ENCODE assay signal across 11 mouse cellular contexts in genomic region chrX:60592598-60592997, GRCm38 (mm10). TPM values are rescaled to one million over a fixed set of nuclear protein-coding genes. Genes with fewer than 3 reads are reported as not detected.
DNase-seq lines count a peak whose midpoint lies in the region; ATAC-seq and TF ChIP-seq lines count a peak whose summit lies in the region.
"Had no signal": no experiment of that assay in that cellular context is flagged by ENCODE, and none has a peak within 500 bp of the region (broad histone marks: within the 10 kb centered on the region; RNA-seq: fewer than 3 reads in every experiment).

Gene Atp11c, minus strand, starts transcription at chrX:60592698.

- no peak for DNase-seq in hindbrain, embryonic 11.5 days (ENCODE audit: low spot score)
- DNase-seq in G1E (ENCODE audit: low spot score), result no peak
- DNase-seq in right cerebral cortex, postnatal 14 days, result no peak
- no peak for DNase-seq in kidney, adult 9 months
- no peak for DNase-seq in yolk sac, embryonic 10.5 days (ENCODE audit: low spot score)
- DNase-seq: B cell, adult 2 months; cerebellum, postnatal 10 days had no signal

- no peaks in the 10 kb centered on the region for H3K9me3 ChIP-seq in hindbrain, embryonic 11.5 days (ENCODE audit: control insufficient read depth, low read length)
- no peaks in the 10 kb centered on the region for H3K9me3 ChIP-seq in hindbrain, embryonic 16.5 days (ENCODE audit: control insufficient read depth, low read length)
- H3K9me3 ChIP-seq in G1E (replicated peaks), result no peaks in the 10 kb centered on the region
- no peaks in the 10 kb centered on the region for H3K9me3 ChIP-seq in limb, embryonic 12.5 days

- 88% methylated on average over 2 of the region's 2 CpGs for WGBS in hindbrain, embryonic 11.5 days
- 83% methylated on average over 2 of the region's 2 CpGs for WGBS in hindbrain, embryonic 16.5 days
- 75% methylated on average over 2 of the region's 2 CpGs for WGBS in limb, embryonic 12.5 days

- no peak for TF ChIP-seq POLR2A in embryonic fibroblast, embryonic 13.5 days (IDR thresholded peaks at IDR 0.05; ENCODE audit: low read depth, low read length)

- H3K4me2 ChIP-seq in hindbrain, embryonic 11.5 days (replicated peaks; ENCODE audit: low read depth, low read length), result no peak within 1 kb of the TSS
- H3K4me2 ChIP-seq in hindbrain, embryonic 16.5 days (ENCODE audit: low read length), result no peak within 1 kb of the TSS
- no peak within 1 kb of the TSS for H3K4me2 ChIP-seq in limb, embryonic 12.5 days

- no peak within 1 kb of the TSS for H3K4me3 ChIP-seq in hindbrain, embryonic 11.5 days (ENCODE audit: low read depth, low read length)
- no peak within 1 kb of the TSS for H3K4me3 ChIP-seq in hindbrain, embryonic 16.5 days (ENCODE audit: low read length)
- no peak within 1 kb of the TSS for H3K4me3 ChIP-seq in G1E (ENCODE audit: low read depth, low read length)
- no peak within 1 kb of the TSS for H3K4me3 ChIP-seq in embryonic fibroblast, embryonic 13.5 days (ENCODE audit: insufficient read depth, low read length)
- H3K4me3 ChIP-seq in limb, embryonic 12.5 days (replicated peaks), result no peak within 1 kb of the TSS

- no peak within 1 kb of the TSS for H3K9ac ChIP-seq in hindbrain, embryonic 11.5 days (ENCODE audit: low read depth, low read length)
- no peak within 1 kb of the TSS for H3K9ac ChIP-seq in hindbrain, embryonic 16.5 days (ENCODE audit: low read depth, low read length)
- H3K9ac ChIP-seq in limb, embryonic 12.5 days (replicated peaks), result no peak within 1 kb of the TSS

- ATAC-seq in hindbrain, embryonic 11.5 days (ENCODE audit: low FRiP score), result no peak
- ATAC-seq in hindbrain, embryonic 16.5 days, result no peak
- ATAC-seq in G1E (ENCODE audit: extremely low read depth, insufficient number of reproducible peaks, low FRiP score, poor library complexity, severe bottlenecking), result no peak
- no peak for ATAC-seq in limb, embryonic 12.5 days (ENCODE audit: insufficient number of reproducible peaks, insufficient read depth, low FRiP score, low TSS enrichment, low read depth)
- ATAC-seq: intestine, embryonic 16.5 days had no signal

- H3K27me3 ChIP-seq in hindbrain, embryonic 11.5 days (ENCODE audit: control insufficient read depth, insufficient read depth, low read length), result no peaks in the 10 kb centered on the region
- H3K27me3 ChIP-seq in hindbrain, embryonic 16.5 days (replicated peaks; ENCODE audit: control insufficient read depth, insufficient read depth, low read length), result no peaks in the 10 kb centered on the region
- no peaks in the 10 kb centered on the region for H3K27me3 ChIP-seq in G1E (ENCODE audit: insufficient read depth, low read length)
- no peaks in the 10 kb centered on the region for H3K27me3 ChIP-seq in limb, embryonic 12.5 days

- no peaks in the 10 kb centered on the region for H3K4me1 ChIP-seq in hindbrain, embryonic 11.5 days (replicated peaks; ENCODE audit: control insufficient read depth, insufficient read depth, low read length)
- no peaks in the 10 kb centered on the region for H3K4me1 ChIP-seq in hindbrain, embryonic 16.5 days (ENCODE audit: control insufficient read depth, insufficient read depth, low read depth, low read length)
- H3K4me1 ChIP-seq in G1E (ENCODE audit: insufficient read depth, low read depth, low read length), result no peaks in the 10 kb centered on the region
- no peaks in the 10 kb centered on the region for H3K4me1 ChIP-seq in embryonic fibroblast, embryonic 13.5 days (ENCODE audit: control insufficient read depth, insufficient read depth, low read length)
- no peaks in the 10 kb centered on the region for H3K4me1 ChIP-seq in limb, embryonic 12.5 days (replicated peaks)

- no peak for TF ChIP-seq CTCF in G1E (IDR thresholded peaks at IDR 0.05; ENCODE audit: low read depth, low read length)
- no peak for TF ChIP-seq CTCF in embryonic fibroblast, embryonic 13.5 days (IDR thresholded peaks at IDR 0.05; ENCODE audit: borderline replicate concordance, insufficient read depth, low read length)

- no peak within 1 kb of the TSS for H3K27ac ChIP-seq in hindbrain, embryonic 11.5 days (ENCODE audit: low read depth, low read length)
- no peak within 1 kb of the TSS for H3K27ac ChIP-seq in hindbrain, embryonic 16.5 days (ENCODE audit: low read depth, low read length)
- H3K27ac ChIP-seq in embryonic fibroblast, embryonic 13.5 days (ENCODE audit: insufficient read depth, low read length), result no peak within 1 kb of the TSS
- H3K27ac ChIP-seq in limb, embryonic 12.5 days, result no peak within 1 kb of the TSS

- H3K36me3 ChIP-seq in hindbrain, embryonic 11.5 days (ENCODE audit: control insufficient read depth, insufficient read depth, low read length), result no peaks in the 10 kb centered on the region
- H3K36me3 ChIP-seq in hindbrain, embryonic 16.5 days (ENCODE audit: control insufficient read depth, insufficient read depth, low read length), result no peaks in the 10 kb centered on the region
- H3K36me3 ChIP-seq in G1E (replicated peaks), result no peaks in the 10 kb centered on the region
- no peaks in the 10 kb centered on the region for H3K36me3 ChIP-seq in limb, embryonic 12.5 days

RNA-seq across cellular contexts. Expression of gene Atp11c, which starts in this region (rescaled TPM):
- polyA plus RNA-seq in hindbrain, embryonic 11.5 days (2014; fragmentation: Nextera tagmentation; extraction: Ambion mirVana), result 18.1 and 20.6 TPM in 2 replicates
- polyA plus RNA-seq in hindbrain, embryonic 16.5 days (2015; fragmentation: Nextera tagmentation; extraction: Ambion mirVana), result 9.2 and 9.7 TPM in 2 replicates
- total RNA-seq in G1E (2014; fragmentation: Nextera tagmentation) (29.7 and 37.0 TPM in 2 replicates), G1E (2017) (23.5 and 25.5 TPM in 2 replicates)
- 1.1 and 1.5 TPM in 2 replicates for polyA plus RNA-seq in G1E (2012)
- polyA plus RNA-seq in embryonic fibroblast, embryonic 13.5 days (2011; ENCODE audit: insufficient read length, low read depth, missing spikeins), result 10.4 and 14.0 TPM in 2 replicates
- polyA plus RNA-seq in limb, embryonic 12.5 days (2016; fragmentation: Nextera tagmentation; extraction: Ambion mirVana), result 13.3 TPM in 2 replicates
